Mouse (Mus musculus) midbrain, embryonic 10.5 days (tissue): Measurements from ENCODE around the gene Trim27. TPM values are rescaled to one million over a fixed set of nuclear protein-coding genes. Genes with fewer than 3 reads are reported as not detected.

Source experiments
- DNase-seq: peaks from one replicate; pipeline ENCODE4 v3.0.0-alpha.2; 2017; ENCODE audit warnings: low spot score
- H3K27ac ChIP-seq: fragments of 300-500 bp; sonication (generic); replicated peaks from 2 replicates; pipeline ENCODE4 v1.5.1; 2016; ENCODE audit warnings: mild to moderate bottlenecking
- H3K27me3 ChIP-seq: fragments of 300-500 bp; sonication (generic); 2 replicates; pipeline ENCODE4 v1.6.1; 2016; ENCODE audit warnings: low read depth, mild to moderate bottlenecking; ENCODE audit not compliant: poor library complexity, severe bottlenecking
- H3K36me3 ChIP-seq: fragments of 300-500 bp; sonication (generic); 2 replicates; pipeline ENCODE4 v1.6.1; 2016; ENCODE audit warnings: mild to moderate bottlenecking, moderate library complexity
- H3K4me1 ChIP-seq: fragments of 300-500 bp; sonication (generic); 2 replicates; pipeline ENCODE4 v1.6.1; 2016
- H3K4me3 ChIP-seq: fragments of 300-500 bp; sonication (generic); 2 replicates; pipeline ENCODE4 v1.5.1; 2016; ENCODE audit warnings: mild to moderate bottlenecking, moderate library complexity
- H3K9me3 ChIP-seq: fragments of 300-500 bp; sonication (generic); replicated peaks from 2 replicates; pipeline ENCODE4 v1.6.1; 2016; ENCODE audit warnings: mild to moderate bottlenecking
- WGBS: fragments of 180-500 bp; shearing (Covaris S2); methylation state at CpG from one replicate; pipeline ENCODE4 v1.1.7; 2016; 5-methylcytosine and 5-hydroxymethylcytosine counted together
- polyA plus RNA-seq: library from polyadenylated mRNA; unstranded; fragments of >200 nt; fragmentation: Nextera tagmentation; extraction: Ambion mirVana; gene quantifications from 2 replicates; pipeline ENCODE4 v1.2.1, GENCODE M21; 2016

The Trim27 gene
- polyA plus RNA-seq, 1 experiment from 2014 or later: 162 TPM

DNA sequence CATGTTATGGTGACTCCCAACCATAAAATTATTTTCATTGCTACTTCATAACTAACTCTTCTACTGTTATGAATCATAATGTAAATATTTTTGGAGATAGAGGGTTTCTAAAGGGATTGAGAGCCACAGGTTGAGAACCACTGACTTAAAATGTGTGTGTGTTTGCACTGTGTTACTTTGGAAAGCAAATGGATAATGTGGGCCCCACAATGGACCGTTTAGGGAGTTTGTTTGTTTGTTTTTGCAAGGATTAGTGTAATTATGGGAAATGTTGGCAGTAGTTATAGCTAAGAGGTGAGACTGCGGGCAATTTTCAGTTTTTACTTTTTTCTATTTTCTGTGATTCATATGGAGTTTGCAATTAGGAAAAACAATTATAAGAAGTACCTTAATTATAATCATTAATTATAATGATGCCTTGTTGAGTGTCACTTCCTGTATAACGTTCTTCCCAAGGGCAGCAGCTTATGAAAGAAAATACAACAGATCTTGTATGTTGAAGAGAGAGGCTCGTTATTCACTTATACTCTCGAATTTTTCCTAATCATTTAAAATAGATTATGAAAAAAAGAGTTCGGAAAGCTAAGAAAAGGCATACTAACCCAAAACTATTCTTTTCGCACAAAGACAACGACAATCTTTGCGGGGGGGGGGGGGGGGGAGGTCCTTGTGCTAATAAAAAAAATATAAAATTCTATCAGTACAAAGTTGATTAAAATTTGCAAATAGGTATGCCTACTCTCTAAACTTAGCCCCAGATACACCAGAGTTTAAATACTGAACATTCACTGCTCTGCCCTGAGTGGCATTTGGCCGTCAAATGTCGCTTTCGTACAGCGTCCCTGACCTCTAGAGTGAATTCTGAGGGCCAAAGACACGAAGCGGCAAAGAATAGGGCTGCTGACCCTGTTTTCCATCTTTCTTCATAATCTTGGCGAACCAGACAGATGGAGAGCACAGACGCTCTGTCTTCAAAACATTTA, 20.1 kb downstream of the Trim27 start:
- 6% methylated on average over 17 of the region's 17 CpGs for WGBS
- peak overlapping the region; percentile 61 for H3K4me3 ChIP-seq
- H3K36me3 ChIP-seq: peaks cover 17% of the 10 kb centered on the region
- H3K27me3 ChIP-seq: no peaks in the 10 kb centered on the region
- H3K27ac ChIP-seq: peak overlapping the region; percentile 74
- peaks cover 9% of the 10 kb centered on the region for H3K4me1 ChIP-seq
- peak; percentile 10 for DNase-seq
- H3K9me3 ChIP-seq: peaks cover 10% of the 10 kb centered on the region; the same call in 1 of the 2 replicates

DNA sequence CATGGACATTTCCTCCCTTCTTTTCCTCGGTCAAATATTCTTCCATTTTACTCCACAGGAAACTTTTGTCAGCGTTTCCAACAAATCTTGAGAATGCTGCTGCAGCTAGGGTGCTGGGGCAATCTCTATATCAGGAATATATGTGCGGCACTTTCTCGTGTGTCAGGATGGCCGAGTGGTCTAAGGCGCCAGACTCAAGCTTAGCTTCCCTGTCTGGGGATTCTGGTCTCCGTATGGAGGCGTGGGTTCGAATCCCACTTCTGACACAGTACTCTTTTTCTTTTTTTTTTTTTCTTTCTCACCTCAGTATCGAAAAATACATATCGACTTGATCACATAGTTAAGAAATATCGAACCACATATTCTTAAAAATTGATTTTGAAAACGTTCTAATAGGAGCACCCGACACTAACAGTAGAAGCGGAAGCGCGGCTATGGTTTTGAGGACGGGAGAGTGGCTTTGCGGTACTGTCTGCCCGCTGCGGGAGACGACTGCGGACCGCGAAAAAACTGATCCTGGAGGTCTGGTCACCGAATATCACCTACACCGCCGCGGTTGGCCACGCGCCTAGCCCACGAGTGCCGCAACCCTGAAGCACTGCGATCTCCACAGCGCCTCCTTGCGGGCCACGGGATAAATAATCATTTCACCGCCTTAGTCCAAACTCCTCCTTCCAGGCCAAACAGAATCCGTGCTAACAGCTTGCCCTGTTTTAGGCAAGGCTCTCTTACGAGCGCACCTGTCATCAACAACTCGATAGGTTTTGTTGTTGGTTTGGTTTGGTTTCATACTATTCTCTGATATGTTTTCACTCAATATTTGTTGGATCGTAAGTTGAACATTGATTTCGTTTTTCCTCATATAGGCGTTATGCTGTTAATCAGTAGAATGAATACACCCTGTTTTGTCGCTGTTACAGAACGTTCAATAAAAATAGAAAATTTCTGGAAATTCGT, 21.1 kb downstream of the Trim27 start:
- no peaks in the 10 kb centered on the region for H3K27me3 ChIP-seq
- peaks cover 10% of the 10 kb centered on the region; the same call in 1 of the 2 replicates for H3K9me3 ChIP-seq
- H3K4me3 ChIP-seq: peak overlapping the region; percentile 61
- WGBS: 6% methylated on average over 48 of the region's 48 CpGs
- H3K27ac ChIP-seq: peak overlapping the region; percentile 77
- DNase-seq: peak; percentile 93
- peaks cover 9% of the 10 kb centered on the region for H3K4me1 ChIP-seq
- peaks cover 7% of the 10 kb centered on the region for H3K36me3 ChIP-seq

DNA sequence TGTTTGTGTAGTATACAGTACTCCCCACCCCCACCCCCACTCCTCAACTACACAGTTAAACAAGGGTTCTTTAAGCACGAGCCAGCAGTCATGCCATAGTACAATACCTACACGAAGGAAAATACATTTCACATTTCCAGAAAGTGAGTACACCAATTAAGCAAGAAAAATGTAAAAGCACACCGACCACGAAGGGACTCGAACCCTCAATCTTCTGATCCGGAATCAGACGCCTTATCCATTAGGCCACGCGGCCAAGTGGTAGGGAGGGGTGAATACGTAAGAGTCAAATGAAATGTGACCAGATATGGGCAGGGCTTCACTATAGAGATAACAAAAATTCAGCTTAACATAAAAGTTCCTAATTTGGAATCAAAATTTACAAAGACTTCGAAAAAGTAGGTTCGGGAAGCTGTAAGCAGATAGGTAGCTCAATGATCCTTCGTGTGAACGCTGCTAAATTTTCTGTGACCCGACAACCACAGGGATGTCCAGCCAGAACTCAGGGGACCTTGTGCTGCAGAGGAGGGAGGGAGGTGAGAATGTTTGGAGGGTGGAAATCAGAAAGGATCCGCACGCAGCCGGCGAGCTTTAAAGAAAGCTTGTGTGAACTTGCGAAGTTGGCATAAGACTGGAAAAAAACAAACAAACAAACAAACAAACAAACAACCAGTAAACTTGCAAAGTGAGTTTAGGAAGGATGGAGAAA, 36.2 kb downstream of the Trim27 start:
- Histone ChIP-seq H3K27me3 (peaks cover 17% of the 10 kb centered on the region), H3K36me3 (no peaks in the 10 kb centered on the region), H3K4me3 (peak overlapping the region; percentile 57), H3K4me1 (peaks cover 7% of the 10 kb centered on the region), H3K27ac (no peak overlapping the region; the same call in 1 of the 2 replicates), H3K9me3 (peaks cover 2% of the 10 kb centered on the region)
- 2% methylated on average over 20 of the region's 20 CpGs for WGBS
- DNase-seq: peak; percentile 78

DNA sequence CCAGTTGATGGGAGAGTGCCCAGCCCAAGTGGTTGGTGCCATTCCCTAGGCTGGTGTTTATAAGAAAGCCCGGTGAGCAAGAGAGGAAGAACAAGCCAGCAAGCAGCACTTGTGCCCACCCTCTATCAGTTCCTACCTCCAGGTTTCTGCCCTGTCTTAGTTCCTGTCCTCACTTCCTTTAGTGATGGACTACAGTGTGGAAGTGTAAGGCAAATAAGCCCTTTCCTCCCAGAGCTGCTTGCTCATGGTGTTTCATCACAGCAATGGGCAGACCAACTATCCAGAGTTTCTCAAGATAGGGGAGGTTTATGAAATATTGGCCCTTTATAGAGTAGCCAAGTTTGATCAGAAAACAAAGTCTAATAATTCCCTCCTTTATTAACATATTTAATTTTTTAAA, 37.5 kb downstream of the Trim27 start:
- no peak overlapping the region for H3K27ac ChIP-seq
- H3K27me3 ChIP-seq: peaks cover 23% of the 10 kb centered on the region
- WGBS: 57% methylated on average over 1 of the region's 1 CpGs
- H3K4me3 ChIP-seq: no peak overlapping the region
- H3K4me1 ChIP-seq: peaks cover 14% of the 10 kb centered on the region
- no peaks in the 10 kb centered on the region for H3K36me3 ChIP-seq
- H3K9me3 ChIP-seq: no peaks in the 10 kb centered on the region; the same call in 1 of the 2 replicates
- DNase-seq: no peak

DNA sequence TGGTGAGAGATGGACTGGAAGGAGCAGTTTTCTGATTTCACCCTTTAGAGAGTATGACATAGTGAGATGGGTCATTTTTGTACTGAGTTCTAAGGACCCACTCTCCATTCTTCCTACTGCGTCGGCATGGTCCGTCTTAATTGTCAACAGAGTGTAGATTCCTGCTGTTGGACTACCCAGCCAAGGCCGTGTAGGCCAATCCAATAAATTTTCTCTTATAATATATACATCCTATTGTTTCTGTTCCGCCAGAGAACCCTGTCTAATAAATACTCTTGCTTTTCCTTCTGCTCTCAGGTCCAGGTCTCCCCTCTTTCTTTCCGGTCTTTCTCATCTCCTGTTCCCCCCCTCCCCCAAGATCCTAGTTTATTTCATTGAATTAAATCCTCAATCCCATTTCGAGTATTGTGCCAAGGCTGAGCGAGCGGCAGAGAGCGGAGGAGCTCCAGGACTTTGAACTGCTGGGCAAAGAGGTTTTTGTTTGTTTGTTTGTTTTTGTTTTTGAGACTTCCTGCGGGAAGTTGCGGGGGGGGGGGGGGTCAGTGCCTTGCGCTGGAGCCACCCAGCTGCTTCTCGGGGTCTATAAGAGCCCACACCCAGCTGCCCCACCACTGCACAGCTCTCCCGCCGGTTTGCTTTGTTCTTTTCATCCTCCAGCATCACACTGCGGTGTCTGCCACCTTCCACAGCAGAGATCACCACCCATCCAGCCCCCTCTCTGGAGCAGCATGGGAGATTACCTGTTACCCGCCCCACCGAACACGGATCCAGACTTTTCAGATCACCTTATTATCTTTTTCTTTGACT, 42.6 kb downstream of the Trim27 start:
- Histone ChIP-seq H3K27ac (peak overlapping the region; percentile 93), H3K36me3 (no peaks in the 10 kb centered on the region), H3K27me3 (peaks cover 18% of the 10 kb centered on the region), H3K4me1 (peaks cover 8% of the 10 kb centered on the region), H3K4me3 (peak overlapping the region; percentile 76), H3K9me3 (no peaks in the 10 kb centered on the region)
- WGBS: 3% methylated on average over 20 of the region's 20 CpGs
- no peak for DNase-seq

DNA sequence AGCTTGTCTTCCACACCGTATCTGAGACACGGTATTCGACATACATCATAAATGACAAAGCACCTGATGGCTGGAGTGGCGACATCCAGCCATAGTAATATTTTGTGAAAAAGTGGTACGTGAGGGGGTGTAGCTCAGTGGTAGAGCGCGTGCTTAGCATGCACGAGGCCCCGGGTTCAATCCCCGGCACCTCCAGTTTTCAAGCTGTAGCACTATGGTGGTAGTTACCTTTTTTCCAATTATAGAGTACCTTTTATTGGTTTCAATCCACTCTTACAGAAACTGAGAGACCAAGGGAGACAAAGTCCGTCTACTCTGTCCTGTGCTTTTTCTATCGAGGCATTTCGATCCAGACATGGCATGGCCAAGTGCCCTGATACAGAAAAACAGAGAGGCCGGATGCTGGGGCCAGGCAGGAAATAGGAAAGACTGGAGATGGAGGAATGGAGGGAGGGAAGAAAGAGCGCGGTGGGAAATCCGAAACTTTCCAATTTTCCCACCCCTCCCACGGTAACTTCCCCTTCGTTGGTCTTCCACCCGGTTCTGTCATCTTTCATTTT, 43.3 kb downstream of the Trim27 start:
- peak overlapping the region; percentile 76 for H3K4me3 ChIP-seq
- H3K36me3 ChIP-seq: no peaks in the 10 kb centered on the region
- H3K4me1 ChIP-seq: peaks cover 8% of the 10 kb centered on the region
- H3K27ac ChIP-seq: peak overlapping the region; percentile 93
- under 1% methylated on average over 20 of the region's 20 CpGs for WGBS
- H3K27me3 ChIP-seq: peaks cover 18% of the 10 kb centered on the region
- DNase-seq: peak; percentile 89
- H3K9me3 ChIP-seq: no peaks in the 10 kb centered on the region

DNA sequence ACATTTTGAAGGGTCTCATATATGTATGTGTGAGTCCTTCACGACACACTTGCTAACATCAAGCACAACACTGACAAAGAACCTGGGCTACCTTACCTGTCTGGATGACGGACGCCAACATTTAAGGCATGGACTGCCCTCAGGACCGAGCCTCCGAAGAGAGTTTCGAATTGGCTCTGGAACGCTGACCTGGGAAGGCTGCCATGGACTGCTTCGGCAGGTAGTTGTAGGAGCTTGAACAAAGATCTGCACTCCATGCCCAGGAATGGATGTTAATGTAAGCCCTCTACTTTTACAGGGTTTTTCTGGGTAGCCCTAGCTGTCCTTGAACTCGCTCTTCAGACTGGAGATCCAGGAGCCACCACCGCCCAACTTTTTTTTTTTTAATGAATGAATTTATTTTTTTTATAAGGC, 44.0 kb downstream of the Trim27 start:
- Histone ChIP-seq H3K4me3 (peak overlapping the region; percentile 76), H3K36me3 (no peaks in the 10 kb centered on the region), H3K9me3 (no peaks in the 10 kb centered on the region), H3K27me3 (peaks cover 18% of the 10 kb centered on the region), H3K27ac (peak overlapping the region; percentile 93; the same call in 1 of the 2 replicates), H3K4me1 (peaks cover 8% of the 10 kb centered on the region)
- whole genome bisulfite sequencing: 2% methylated on average over 10 of the region's 10 CpGs
- peak; percentile 50 for DNase-seq

DNA sequence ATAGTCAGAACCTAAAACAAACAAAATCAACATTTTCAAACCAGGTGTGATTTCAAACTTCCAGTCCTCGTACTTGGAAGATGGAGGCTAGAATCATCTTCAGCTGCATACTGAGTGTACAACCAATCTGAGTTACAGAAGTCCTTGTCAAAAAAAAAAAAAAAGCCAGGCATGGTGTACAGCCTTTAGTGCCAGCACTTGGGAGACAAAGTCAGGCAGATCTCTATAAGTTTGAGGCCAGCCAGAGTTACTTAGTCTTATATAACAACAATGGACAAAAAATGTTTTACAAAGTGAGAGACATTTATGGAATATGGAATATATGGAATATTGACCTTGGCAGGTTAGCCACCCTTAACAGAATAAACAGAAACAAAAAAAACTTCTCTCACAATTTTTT, 45.1 kb downstream of the Trim27 start:
- Histone ChIP-seq H3K4me1 (peaks cover 8% of the 10 kb centered on the region), H3K27me3 (peaks cover 17% of the 10 kb centered on the region), H3K36me3 (no peaks in the 10 kb centered on the region), H3K4me3 (no peak overlapping the region), H3K27ac (no peak overlapping the region), H3K9me3 (no peaks in the 10 kb centered on the region)
- WGBS: 90% methylated on average over 1 of the region's 1 CpGs
- no peak for DNase-seq

DNA sequence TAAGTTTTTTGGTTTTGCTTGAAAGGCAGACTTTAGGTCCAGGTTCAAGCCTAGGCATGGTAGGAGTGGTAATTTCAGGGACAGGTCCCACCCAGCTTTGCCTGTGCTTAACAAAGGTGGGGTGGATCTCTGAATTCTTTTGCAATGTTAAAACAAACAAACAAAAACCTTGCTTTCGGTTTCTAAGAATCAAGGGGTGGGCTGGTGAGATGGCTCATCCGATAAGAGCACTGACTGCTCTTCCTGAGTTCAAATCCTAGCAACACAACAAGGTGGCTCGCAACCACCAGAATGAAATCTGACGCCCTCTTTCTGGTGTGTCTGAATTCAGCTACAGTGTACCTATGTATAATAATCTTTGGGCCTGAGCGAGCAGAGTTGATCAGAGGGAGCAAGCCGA, 46.0 kb downstream of the Trim27 start:
- peaks cover 8% of the 10 kb centered on the region for H3K27me3 ChIP-seq
- no peak overlapping the region for H3K27ac ChIP-seq
- no peaks in the 10 kb centered on the region for H3K36me3 ChIP-seq
- no peaks in the 10 kb centered on the region for H3K9me3 ChIP-seq
- H3K4me3 ChIP-seq: no peak overlapping the region
- no peak for DNase-seq
- 74% methylated on average over 6 of the region's 6 CpGs for WGBS
- peaks cover 8% of the 10 kb centered on the region for H3K4me1 ChIP-seq

DNA sequence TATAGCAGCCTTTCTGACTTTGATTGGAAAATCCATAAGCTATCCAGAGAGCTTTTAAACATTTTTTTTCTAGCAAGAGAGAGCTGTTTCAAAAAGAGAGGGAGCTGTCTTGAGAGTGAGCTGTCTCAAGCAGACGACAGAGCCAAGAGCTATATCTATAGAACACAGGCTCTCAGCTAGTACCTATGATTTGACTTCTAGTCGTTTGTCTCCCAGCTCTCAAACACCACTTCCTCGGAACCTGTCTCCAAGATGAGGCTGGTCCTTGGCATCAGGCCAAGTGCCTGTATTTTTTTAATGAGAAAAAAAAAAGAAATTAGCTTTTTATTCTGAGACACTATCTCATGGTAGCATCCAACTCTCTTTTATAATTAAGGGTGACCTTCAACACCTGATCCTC, 46.8 kb downstream of the Trim27 start:
- 83% methylated on average over 3 of the region's 3 CpGs for WGBS
- DNase-seq: no peak

More for the DNA sequence above, 46.8 kb downstream of the Trim27 start:
- H3K9me3 ChIP-seq: no peaks in the 10 kb centered on the region
- H3K4me3 ChIP-seq: no peak overlapping the region
- H3K27ac ChIP-seq: no peak overlapping the region
- peaks cover 1% of the 10 kb centered on the region; the same call in 1 of the 2 replicates for H3K27me3 ChIP-seq
- H3K4me1 ChIP-seq: peaks cover 8% of the 10 kb centered on the region
- no peaks in the 10 kb centered on the region for H3K36me3 ChIP-seq
